Mouse (Mus musculus) 3T3-L1 (cell line): ENCODE measurements around the gene Ssu2.

Source experiments
- DNase-seq: peaks from one replicate; pipeline ENCODE4 v3.0.0-alpha.2; 2015; ENCODE audit warnings: low read depth, low spot score

The Ssu2 gene

DNA sequence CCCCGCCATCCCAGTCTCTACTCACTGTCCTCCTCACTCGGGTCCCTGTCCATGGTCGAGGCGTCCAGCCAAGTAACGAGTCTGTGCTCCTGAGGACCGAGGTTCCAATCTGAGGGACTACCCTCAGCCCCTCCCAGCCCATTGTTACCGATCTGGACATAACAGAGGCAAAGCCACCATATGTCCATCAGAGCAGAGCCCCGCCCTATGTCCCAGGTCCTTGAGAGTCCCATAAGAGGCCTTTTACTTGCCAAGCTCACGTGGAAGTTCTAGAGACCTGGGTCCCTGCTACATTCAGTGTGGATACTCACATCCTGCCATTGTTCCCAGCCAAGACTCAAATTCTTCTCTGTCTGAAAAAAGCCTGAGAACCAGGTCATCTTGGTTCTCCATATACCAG, at the start of gene Ssu2:
TSS of gene Ssu2 (minus strand) at position 77 of the 400 bp plus-strand sequence.
- no peak for DNase-seq

DNA sequence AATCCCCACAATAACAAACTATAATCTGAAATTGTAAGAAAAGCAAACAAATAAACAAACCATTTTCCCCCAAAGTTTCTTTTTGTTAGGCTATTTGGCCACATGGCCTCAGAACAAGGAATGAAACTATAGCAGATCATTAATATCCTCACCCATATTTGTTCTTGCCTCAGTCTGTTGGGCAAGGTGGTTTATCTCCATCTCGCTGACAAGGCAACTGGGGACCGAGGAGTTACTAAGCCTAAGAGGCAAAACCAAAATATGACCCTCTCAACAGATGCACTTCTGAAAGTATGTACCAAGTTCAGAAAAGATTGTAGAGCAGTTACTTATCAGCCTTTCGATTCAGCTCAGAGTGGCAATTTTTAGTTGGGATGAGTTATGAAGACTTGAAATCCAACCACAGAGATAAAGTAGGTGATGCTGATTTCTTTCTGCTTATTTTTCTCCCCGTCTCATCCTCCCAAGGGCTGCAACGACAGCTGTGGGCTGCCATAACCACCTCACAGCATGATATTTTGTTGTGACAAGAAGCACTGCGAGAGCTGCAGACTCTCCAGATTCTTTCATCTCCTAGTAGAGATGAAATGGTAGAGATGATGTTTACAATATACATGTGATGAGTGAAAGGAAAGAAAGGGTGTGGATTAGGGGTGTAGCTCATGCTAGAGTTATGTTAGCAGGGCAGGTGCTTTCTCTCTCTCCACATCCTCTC, 38.4 kb upstream of the Ssu2 start:
- DNase-seq = no peak

DNA sequence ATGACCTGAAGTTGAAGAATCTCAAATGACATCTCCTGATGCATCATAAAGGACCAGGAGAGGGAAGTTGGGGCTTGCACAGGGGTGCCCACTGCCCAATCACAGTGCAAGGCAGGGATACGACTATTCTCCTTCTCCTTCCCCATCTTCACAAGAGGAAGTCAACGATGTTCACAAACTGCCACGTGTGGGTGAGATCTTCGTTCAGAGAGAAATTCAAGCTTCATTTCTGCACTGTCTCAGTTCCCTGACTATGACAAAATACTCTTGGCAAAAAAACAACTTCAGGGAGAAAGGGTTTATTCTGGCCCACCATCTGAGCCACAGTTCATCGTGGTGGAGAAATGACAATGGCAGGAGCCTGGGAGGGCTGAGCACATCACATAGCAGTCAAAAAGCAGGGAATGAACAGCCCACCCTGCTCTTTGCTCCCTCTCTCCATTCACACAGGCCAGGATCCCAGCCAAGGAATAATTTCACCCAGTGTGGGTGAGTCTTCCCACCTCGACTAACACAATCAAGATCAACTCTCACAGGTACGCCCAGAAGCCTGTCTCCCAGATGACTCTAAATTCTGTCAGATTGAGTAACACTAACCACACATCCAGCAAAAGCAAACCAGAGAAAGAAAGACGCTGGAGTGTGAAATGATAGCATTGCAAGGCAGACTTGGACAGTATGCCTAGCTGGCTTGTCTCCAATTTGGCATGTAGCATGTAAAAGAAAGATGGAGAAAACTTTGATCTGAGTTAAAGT, 36.1 kb upstream of the Ssu2 start:
- DNase-seq = no peak

DNA sequence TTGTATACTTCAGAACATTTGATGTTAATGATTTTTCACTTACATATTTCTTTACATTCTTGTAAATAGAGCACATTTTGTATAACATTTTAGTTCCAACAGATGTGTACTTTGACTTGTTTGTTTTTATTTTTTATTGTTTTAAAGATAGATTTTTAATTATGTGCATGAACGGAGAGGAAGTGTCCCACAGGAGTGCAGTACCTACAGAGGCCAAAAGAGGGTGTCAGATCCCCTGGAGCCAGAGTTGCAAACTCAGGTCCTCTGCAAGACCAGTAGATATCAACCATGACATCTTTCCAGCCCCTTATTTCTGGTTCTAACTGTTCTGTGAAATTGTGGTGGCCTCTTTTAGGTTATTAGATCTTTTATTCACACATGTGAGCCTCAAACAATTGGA, 33.1 kb upstream of the Ssu2 start:
- no peak for DNase-seq

DNA sequence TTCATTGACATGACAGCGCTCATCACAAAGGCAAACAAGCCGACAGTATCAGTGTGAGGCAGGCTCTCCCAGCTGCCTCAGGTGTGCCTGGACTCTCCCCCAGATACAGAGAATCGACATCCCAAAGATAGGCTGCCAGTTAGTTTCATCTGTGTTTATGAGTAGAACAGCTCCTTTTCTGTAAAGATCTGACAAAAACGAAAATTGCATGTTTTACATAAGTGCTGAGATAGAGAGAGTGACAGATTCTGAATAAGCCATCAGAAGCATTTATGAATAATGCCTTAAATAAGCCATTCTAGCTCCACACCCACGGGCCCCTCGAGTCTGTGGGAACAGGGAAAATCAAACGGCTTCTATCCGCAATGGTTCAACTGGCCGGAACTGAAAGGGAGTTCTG, 31.5 kb upstream of the Ssu2 start:
- no peak for DNase-seq

DNA sequence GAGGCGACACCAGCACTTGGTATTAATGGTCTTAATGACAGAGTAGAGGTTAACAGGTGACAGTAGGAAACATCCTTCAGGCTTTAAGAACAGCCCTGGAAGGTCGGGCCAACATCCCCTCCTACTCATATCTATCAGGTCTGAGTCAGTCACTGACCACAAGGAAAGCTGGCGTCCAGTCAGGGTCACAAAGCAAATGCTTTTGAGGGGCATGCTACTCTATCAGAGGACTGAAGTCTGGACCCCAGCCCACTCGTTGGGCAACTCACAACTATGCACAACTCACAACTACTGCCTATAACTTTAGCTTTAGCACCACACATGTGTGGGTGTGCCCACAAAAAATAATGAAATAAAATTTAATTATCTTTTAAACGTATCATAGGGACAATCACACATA, 16.3 kb upstream of the Ssu2 start:
- peak; percentile 5 for DNase-seq

DNA sequence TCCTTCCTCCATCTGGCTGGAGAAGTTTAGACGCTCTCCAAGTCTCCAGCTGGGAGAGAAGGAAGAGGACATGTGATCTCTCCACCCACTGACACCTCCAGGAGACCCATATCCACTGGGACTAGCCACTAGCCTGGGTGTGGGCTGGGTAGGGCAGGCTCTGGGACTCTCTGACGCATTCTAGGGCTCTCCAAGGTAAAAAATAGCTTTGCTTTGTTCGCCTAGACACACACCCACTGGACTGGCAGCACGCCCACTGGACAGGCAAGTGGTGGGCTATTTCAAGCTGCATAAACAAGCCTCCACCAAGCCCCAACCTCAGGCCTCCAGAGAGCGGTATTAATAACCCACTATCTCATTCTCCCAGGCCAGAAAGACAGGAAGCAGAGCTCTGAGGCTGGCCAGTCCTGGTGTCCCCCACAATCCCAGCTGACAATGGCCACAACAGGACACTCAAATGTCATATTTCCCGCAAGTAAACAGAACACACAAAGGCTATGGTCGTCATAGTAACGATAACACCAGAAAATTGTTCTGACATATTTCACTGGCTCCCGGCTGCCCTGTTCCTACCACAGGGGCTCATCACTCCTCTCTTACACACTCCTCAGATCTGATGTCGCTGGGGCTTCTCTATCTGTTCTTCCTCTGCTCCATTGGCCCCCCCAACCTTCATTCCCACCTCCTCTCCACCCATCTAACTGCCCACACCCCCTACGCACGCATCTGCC, 14.3 kb upstream of the Ssu2 start:
- no peak for DNase-seq

DNA sequence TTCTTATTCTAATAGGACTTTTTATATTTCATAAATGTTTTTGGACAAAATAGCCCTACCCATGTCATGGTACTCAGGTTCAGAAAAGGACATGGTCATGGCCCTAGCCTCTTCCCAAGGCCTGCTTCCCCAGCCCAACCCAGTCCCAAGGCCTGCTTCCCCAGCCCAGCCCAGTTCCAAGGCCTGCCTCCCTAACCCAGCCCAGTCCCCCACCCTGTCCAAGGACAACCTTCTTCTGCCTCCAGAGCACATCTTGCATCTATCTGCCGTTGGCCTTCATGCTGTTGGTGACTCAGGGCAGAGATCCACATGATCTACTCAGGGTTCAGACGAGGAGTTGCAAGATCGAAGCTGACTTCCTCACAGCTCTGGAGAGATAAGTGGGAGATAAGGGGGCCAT, 9.5 kb upstream of the Ssu2 start:
- no peak for DNase-seq

DNA sequence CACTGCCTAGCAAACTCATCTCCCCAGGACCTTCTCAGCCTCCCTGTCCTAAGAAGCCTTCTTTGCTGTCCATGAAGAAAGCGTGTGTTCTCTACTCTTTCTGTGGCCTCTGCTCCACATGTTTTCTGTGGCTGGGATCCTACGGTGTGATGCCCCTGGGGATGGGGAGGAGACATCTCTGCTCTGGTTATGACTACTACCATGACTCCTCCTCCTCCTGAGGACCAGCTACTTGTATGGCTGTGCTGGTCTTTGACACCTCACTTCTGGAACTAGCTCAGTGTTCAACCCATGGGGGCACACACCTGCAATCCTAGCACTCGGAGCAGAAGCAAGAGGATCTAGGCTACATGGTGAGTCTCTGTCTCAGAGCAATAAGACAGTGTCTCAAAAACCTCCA, 8.5 kb upstream of the Ssu2 start:
- DNase-seq = no peak

DNA sequence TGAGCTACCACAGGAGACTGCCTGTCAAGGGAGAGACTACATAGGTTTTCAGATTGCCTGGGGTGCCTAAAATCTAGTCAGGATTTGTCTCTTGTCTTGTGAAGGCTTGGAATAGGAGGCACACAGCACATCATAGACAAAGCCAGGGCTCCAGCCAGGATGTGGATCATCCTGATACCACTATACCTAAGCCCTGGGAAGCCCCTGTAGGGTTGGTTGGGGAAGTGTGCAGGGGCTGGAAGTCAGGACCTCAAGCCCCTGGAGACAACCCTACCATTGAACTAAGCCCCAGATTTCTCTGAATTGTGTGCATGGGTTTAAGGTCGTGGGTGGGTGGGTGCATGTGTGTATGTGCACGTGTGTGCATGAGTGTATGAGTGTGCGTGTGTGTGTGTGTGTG, 562 bp upstream of the Ssu2 start:
- DNase-seq = no peak

DNA sequence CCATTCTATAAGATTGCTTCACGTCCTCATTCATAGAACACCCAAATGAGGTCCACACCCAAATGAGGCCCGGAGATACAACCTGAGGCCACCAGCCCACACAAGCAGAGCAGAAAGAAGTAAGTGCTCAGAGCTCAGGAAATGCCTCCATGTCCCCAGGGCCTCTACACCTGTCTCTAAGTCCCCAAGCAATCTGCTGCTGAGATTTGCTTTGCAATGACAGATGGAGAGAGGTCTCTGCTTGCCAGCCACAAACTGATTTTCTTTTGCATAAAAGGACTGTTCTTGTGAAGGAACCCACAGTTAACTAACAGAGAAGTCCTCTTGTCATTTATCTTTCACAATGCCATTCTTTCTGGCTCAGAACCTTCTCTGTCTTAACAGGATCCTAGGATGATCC, 1.6 kb downstream of the Ssu2 start:
- DNase-seq = no peak

DNA sequence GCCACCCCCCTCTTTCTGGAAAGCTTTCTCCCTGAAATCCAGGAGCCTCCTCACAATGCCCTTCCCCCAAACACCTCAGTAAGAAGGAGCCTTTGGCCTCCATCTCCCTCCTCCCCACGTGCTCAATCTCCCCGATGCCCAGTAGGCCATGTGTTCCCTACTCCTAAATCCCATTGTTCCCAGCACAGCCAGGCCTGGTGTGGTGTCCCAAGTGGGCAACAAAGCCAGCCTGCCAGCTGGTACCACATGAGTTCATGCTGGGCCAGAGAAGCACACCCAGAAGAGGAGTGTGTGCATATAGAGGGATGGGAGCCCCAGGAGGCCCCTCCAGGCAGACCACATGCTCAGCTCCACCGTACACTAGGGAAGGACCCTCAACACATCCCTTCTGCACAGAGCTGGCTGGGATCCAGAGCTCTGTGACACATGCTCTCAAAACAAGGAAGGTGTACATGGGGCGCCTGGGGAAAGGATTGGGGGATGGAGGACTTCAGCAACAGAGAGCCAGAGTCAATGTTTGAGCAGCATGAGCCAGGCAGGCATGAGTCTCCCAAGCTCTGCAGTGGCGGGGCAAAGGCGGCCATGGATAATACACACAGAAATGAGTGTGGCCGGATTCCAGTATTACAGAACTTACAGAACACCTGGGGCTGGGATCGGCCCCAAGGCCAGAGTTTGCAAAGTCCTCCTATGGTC, 4.7 kb downstream of the Ssu2 start:
- DNase-seq = no peak

DNA sequence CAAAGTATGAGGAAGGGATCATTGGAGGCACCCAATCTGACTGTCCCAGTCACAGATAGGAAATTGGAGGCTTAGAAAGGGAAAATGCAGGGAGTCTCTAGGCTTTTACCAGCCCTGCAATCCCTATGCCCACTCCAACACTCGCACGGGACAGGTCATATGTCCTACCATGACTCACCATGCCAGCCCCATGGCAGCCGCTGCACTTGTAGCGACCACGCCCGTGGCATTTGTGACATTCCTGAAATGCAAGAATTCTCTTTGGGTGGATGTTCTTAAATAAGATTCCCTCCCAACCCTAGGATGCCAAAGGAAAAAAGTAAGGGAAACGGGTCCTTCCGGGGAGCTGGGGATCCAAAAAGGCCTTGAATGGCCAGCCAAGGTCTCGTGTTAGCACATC, 8.8 kb downstream of the Ssu2 start:
- DNase-seq = no peak

DNA sequence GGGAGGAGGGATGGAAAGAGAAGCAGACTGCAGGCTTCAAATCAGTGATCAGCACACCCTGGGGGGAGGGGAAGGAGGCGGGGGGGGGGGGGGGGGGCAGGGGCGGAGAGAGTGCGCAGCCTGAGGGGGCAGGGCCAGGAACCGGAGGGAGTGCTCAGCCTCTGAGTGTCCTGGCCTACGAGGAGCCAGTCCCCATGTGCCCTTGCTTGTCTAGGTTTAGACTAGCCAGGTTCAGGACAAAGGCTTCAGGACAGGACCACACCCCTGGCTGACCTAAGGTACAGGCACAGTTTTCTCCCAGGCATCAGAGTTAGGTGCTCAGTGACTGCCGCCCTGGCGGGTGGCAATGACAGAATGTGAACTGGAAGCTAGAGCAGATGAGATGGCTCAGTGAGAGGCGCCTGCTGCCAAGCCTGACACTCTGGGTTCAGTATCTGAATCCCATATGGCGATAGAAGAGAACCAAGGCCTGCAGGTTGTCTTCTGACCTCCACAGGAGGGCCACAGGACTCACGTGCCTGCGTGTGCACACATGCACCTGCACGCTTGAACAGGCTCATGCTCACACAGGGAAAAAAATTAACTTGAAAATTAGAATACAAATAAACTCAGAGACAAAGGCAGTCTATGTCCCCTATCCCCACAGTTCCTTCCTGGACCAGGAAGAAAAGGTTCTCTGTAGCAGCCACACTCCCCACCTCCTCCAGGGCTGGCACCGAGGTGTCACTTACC, 12.0 kb downstream of the Ssu2 start:
- no peak for DNase-seq

DNA sequence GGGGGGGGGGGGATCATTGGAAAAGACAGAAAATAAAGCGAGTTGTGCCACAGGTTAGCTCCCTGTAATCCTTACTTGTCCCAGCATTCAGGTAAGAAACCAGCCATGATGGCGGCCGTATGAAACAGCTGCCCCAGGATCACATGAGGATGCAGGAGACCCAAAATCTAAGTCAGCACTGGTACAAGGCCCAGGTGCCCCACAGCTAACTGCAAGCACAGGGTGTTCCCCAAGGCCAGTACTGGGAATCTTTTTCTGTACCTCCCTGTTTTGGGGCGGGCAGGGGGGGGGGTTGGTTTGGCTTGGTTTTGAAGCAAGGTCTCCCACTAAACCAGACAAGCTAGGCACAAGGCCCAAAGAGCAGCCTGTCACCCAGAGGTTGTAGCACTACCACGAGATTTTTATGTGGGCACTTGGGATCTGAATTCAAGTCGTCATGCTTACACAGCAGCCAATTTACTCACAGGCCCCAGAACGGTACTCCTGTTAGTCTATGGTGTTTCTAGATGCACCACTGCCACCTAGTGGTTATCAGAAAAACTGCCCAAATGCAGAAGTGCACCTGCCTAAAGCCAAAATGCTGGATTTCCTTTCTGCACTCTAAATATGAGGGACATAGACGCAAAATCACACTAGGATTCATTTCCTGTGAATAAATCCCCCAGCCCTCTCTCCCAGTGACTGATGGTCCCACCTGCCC, 13.8 kb downstream of the Ssu2 start:
- DNase-seq = peak; percentile 83

DNA sequence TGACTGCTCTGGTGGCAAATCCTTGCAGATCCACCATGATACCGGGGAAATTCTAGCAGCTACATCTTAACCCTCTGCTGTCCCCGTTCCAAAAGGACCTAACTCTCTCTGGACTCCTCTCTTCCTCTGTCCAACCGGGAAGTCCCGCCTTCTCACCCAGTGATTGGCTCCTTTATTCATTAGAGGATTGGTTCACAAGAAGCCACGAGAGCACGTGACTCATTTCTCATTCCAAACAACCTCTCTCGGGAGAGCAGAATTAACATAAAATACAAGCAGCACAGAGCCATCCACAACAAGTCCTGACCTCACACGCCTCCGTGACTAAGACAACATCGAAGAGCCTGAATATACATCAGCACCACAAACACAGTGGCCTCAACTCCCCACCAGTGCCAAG, 22.5 kb downstream of the Ssu2 start:
- no peak for DNase-seq

DNA sequence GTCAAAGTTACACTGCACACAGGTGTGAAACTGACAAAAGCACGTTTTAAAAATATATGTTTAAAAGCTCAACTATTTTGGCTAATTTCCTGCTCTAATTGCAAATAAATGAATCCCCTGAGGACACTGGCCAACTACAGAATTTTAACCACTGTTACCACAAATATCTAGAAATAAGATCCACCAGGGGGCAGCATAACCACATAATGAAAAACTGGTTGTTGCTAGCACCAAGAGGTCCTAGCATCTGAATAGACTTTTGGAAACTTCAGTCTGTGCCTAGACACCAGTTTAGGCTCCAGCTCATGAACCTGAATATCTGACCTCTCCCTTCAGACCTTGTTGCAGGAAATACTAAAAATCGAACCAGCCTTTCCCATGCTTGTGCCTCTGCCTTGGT, 23.2 kb downstream of the Ssu2 start:
- peak; percentile 77 for DNase-seq

DNA sequence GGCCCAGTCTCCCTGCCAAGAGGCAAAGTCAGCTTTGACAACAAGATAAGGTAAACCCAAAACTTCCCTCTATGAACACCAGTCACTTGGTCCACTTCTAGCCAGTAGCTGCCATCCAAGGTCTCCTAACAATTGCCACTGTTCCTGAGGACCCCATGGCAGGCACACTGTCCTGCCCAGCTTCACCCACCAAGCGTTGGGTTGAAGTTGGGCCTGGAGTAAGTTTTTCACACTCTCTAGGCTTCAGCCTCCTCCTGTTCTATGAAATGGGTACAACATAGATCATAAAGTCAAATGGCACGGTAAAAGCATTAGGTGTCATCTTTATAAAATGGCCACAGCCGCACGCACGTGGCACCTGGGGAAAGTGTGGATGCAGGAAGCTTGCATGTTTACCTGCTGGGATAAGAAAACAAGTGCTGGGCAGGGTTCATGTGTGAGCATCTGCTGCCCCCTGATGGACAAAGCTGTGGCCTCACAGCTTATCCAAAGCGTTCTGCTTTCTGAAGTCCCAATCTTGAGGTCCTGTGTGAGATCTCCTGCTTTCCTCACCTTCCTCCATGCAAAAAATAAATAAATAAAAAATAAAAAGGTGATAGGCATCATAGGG, 25.4 kb downstream of the Ssu2 start:
- peak; percentile 77 for DNase-seq

DNA sequence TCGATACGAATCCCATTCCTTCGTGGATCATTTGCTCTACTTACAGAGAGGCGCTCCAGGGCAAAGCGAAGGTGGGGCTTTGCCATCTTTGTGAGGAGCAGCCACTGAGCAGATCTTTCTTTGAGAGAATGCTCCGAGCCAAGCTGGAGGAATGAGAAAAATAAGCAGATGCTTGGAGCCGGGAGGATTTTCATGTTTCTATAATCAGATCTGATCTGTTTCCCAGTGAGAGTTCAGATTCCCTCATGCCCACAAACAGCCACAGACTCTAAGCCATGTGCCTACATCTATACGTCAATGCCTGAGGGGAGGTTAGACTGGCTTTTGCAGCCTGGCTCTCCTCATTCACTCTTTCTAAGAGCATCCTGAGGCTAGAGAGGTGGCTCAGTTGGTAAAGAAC, 27.1 kb downstream of the Ssu2 start:
- no peak for DNase-seq

DNA sequence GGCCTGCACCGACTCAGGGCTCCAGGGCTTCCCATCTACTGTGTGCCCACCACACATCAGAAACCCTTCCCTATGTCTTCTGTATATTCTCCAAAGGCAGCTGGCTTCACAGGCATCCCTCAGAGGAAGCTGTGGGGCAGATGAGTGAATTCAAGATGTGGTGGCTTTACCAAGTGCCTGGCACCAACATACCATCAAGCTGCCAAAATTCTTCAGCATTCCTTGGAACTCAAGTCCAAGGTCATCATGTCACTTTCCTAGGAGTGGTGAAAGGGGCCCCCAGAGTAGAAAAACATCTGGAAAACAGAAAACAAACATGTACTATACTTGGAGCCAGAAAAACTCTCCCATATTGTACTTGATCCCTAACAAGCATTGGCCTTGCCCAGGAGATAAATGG, 28.5 kb downstream of the Ssu2 start:
- peak; percentile 36 for DNase-seq
